Mouse (Mus musculus) gastrocnemius, postnatal 4 days (tissue): Measurements from ENCODE around the gene Kyat1. TPM values are rescaled to one million over a fixed set of nuclear protein-coding genes. Genes with fewer than 3 reads are reported as not detected.

Experiments
- DNase-seq, 2 experiments: peaks; one replicate each; pipeline ENCODE4 v3.0.0; 2021 to 2022; ENCODE audit warnings: low spot score in 2 of 2, mixed read lengths in 2 of 2
- long read RNA-seq, 2 experiments: library from polyadenylated mRNA; stranded (forward); transcript quantifications; one replicate each; pipeline ENCODE4 v2.0.0; 2021
- total RNA-seq, 2 experiments: library from RNA; stranded (reverse); gene quantifications; 2 replicates each; pipeline ENCODE4 v1.2.3; 2021

Gene Kyat1
- total RNA-seq = 10 to 100 TPM; 11.9 to 12.7 TPM
- long read RNA-seq, experiment 1, transcript Kyat1-201 (13 exons, 1,876 nt) = major isoform, 9 of 21 reads
- long read RNA-seq, experiment 1, transcript Kyat1-206 (14 exons, 2,026 nt) = minor isoform, 8 of 21 reads
- long read RNA-seq, experiment 1, partial matches to known transcripts = 2 of 21 reads
- long read RNA-seq, experiment 1, other reads (novel, unspliced or antisense) = 2 of 21 reads
- long read RNA-seq, experiment 2, transcript Kyat1-201 (13 exons, 1,876 nt) = major isoform, 6 of 15 reads
- long read RNA-seq, experiment 2, partial matches to known transcripts = 0 of 15 reads
- long read RNA-seq, experiment 2, other reads (novel, unspliced or antisense) = 6 of 15 reads

- peak; percentile 78 to 94 for DNase-seq
These were observed at the start of gene Kyat1 for GRCm38 (mm10) chr2:30205629-30206357. Gene Kyat1 (minus strand): TSS chr2:30205847.

- DNase-seq = no peak
These were observed 48.2 kb upstream of the Kyat1 start for GRCm38 (mm10) chr2:30253809-30254208.

- no peak for DNase-seq
These were observed 46.9 kb upstream of the Kyat1 start for GRCm38 (mm10) chr2:30252521-30252920.

GRCm38 (mm10) chr2:30251417-30252104, 45.9 kb upstream of the Kyat1 start:
- DNase-seq = no peak

GRCm38 (mm10) chr2:30250166-30251128, 44.8 kb upstream of the Kyat1 start:
- no peak for DNase-seq

- DNase-seq = no peak
These were observed 43.5 kb upstream of the Kyat1 start for GRCm38 (mm10) chr2:30249182-30249581.

- DNase-seq = no peak
These were observed 42.0 kb upstream of the Kyat1 start for GRCm38 (mm10) chr2:30247681-30248080.

- no peak for DNase-seq
These were observed 41.4 kb upstream of the Kyat1 start for GRCm38 (mm10) chr2:30247036-30247435.

GRCm38 (mm10) chr2:30244595-30245178, 39.0 kb upstream of the Kyat1 start:
- no peak for DNase-seq

- no peak for DNase-seq
These were observed 37.7 kb upstream of the Kyat1 start for GRCm38 (mm10) chr2:30243391-30243790.

GRCm38 (mm10) chr2:30242509-30242908, 36.9 kb upstream of the Kyat1 start:
- no peak for DNase-seq

- DNase-seq = no peak
These were observed 34.6 kb upstream of the Kyat1 start, which contains the start of gene Gm28035 for GRCm38 (mm10) chr2:30240267-30240666. Gene Gm28035 (plus strand): TSS chr2:30240567.

- DNase-seq = no peak
These were observed 34.1 kb upstream of the Kyat1 start for GRCm38 (mm10) chr2:30239777-30240176.

GRCm38 (mm10) chr2:30238906-30239465, 33.3 kb upstream of the Kyat1 start:
- DNase-seq = no peak

- DNase-seq = peak; percentile 54 to 78
These were observed 32.2 kb upstream of the Kyat1 start for GRCm38 (mm10) chr2:30237881-30238280.

GRCm38 (mm10) chr2:30237199-30237880, 31.7 kb upstream of the Kyat1 start, which contains the start of gene Lrrc8a:
Gene Lrrc8a (plus strand): TSS chr2:30237715.
- peak; percentile 100 for DNase-seq

GRCm38 (mm10) chr2:30236426-30237198, 31.0 kb upstream of the Kyat1 start:
- no peak for DNase-seq

- no peak for DNase-seq
These were observed 29.9 kb upstream of the Kyat1 start for GRCm38 (mm10) chr2:30235593-30235992.
